Mouse (Mus musculus): Measurements from ENCODE around the gene Psap.
"Not testable (repeated sequence)": the region's sequence is repeated elsewhere in the genome, so short reads cannot be mapped to it uniquely, and the experiment has no call there.

Psap gene

GRCm38 (mm10) chr10:60277207-60278005, at the start of gene Psap:
TSS of gene Psap (plus strand) at chr10:60277627.
- peak; percentile 93 for DNase-seq (ENCODE audit: extremely low spot score)

- no peak for DNase-seq (ENCODE audit: extremely low spot score)
Observed at GRCm38 (mm10) chr10:60227666-60228065, 49.8 kb upstream of the Psap start.

- no peak for DNase-seq (ENCODE audit: extremely low spot score)
Observed at GRCm38 (mm10) chr10:60229113-60229512, 48.3 kb upstream of the Psap start.

- DNase-seq (ENCODE audit: extremely low spot score), result no peak
Observed at GRCm38 (mm10) chr10:60230321-60231088, 46.9 kb upstream of the Psap start.

- no peak for DNase-seq (ENCODE audit: extremely low spot score)
Observed at GRCm38 (mm10) chr10:60234006-60234405, 43.4 kb upstream of the Psap start.

GRCm38 (mm10) chr10:60235876-60236275, 41.6 kb upstream of the Psap start:
- not testable (repeated sequence) for DNase-seq (ENCODE audit: extremely low spot score)

GRCm38 (mm10) chr10:60237475-60238154, 39.8 kb upstream of the Psap start:
- peak; percentile 49 for DNase-seq (ENCODE audit: extremely low spot score)

GRCm38 (mm10) chr10:60240416-60240815, 37.0 kb upstream of the Psap start:
- DNase-seq (ENCODE audit: extremely low spot score), result no peak

- DNase-seq (ENCODE audit: extremely low spot score), result no peak
Observed at GRCm38 (mm10) chr10:60243941-60244340, 33.5 kb upstream of the Psap start.

- peak; percentile 86 for DNase-seq (ENCODE audit: extremely low spot score)
Observed at GRCm38 (mm10) chr10:60245041-60245440, 32.4 kb upstream of the Psap start.

- DNase-seq (ENCODE audit: extremely low spot score), result no peak
Observed at GRCm38 (mm10) chr10:60245635-60246034, 31.8 kb upstream of the Psap start.

- peak; percentile 55 for DNase-seq (ENCODE audit: extremely low spot score)
Observed at GRCm38 (mm10) chr10:60246519-60246918, 30.9 kb upstream of the Psap start.

GRCm38 (mm10) chr10:60248345-60248744, 29.1 kb upstream of the Psap start:
- DNase-seq (ENCODE audit: extremely low spot score), result not testable (repeated sequence)

GRCm38 (mm10) chr10:60250426-60250965, 26.9 kb upstream of the Psap start:
- DNase-seq (ENCODE audit: extremely low spot score), result no peak

GRCm38 (mm10) chr10:60252187-60252586, 25.2 kb upstream of the Psap start:
- DNase-seq (ENCODE audit: extremely low spot score), result no peak

- no peak for DNase-seq (ENCODE audit: extremely low spot score)
Observed at GRCm38 (mm10) chr10:60252606-60253005, 24.8 kb upstream of the Psap start.

- DNase-seq (ENCODE audit: extremely low spot score), result no peak
Observed at GRCm38 (mm10) chr10:60256088-60256487, 21.3 kb upstream of the Psap start.

- DNase-seq (ENCODE audit: extremely low spot score), result no peak
Observed at GRCm38 (mm10) chr10:60257261-60257825, 20.1 kb upstream of the Psap start.

- DNase-seq (ENCODE audit: extremely low spot score), result no peak
Observed at GRCm38 (mm10) chr10:60260557-60261294, 16.7 kb upstream of the Psap start.

GRCm38 (mm10) chr10:60261530-60261929, 15.9 kb upstream of the Psap start:
- DNase-seq (ENCODE audit: extremely low spot score), result no peak

- no peak for DNase-seq (ENCODE audit: extremely low spot score)
Observed at GRCm38 (mm10) chr10:60262386-60262785, 15.0 kb upstream of the Psap start.

All from embryo, embryonic 9.5 days (tissue).